Mouse (Mus musculus) kidney, adult 8-10 months (tissue): ENCODE measurements around the gene Dctn3.
"Not testable (repeated sequence)": the region's sequence is repeated elsewhere in the genome, so short reads cannot be mapped to it uniquely, and the experiment has no call there.

Experiments used
- DNase-seq, 2 experiments: peaks; one replicate each; pipeline ENCODE4 v3.0.0; 2022

Gene Dctn3

DNA sequence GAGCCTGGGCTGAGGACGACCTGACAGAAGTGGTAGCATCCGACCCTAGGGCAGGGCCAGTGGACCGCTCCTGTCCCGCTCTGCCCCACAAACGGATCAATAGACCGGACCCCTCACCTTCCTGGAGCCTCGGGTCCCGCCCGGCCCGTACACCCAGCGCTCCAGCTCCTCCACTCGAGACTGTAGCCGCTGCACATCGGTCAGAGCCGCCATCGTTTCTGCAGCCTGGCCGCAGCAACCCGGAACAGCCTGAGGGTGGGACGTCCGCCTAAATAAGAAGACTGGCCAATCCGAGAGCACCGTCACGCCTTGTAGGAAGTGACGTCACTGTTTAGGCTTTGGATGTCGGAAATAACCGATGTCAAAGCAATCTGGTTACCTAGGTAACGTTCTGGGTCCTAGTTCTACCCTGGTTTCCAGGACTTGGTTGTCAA is at the start of gene Dctn3:
TSS of gene Dctn3 (minus strand) at position 253 of the 434 bp plus-strand sequence.
- peak; percentile 94 to 96 for DNase-seq

DNA sequence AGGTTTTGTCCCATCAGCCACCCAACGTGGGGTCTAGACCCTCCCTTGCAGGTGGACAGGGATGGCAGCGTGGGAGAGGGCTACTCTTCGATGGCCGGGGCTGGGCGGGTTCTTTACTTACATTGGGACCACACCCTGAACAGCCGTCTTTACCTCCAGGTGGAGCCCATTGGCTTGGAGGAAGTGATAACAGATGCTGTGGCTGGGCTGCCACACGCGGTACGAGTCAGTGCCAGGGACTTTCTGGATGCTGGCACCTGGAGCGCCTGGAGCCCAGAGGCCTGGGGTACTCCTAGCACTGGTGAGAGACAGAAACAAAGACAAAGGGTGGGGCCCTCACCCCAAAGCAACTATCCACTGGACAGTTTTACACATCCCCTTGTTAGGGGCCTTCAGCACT is 44.3 kb upstream of the Dctn3 start:
- DNase-seq = not testable (repeated sequence)

DNA sequence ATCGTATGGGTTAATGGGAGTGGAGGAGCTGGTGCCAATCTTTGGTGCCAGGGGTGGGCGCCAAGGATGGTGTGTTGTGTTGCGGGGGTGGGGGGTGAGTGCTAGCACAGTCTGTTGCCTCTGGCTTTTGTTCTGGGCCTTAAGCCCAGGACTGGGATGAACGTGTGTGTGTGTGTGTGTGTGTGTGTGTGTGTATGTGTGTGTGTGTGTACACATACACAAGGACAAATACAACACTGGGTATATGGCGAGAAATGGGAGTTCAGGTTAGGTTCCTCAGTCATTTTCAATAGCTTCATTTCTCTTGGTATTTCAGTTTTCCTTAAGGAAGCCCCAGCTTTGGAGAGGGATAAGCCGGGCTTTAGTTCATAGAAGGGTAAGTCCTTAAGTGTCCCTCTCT is 40.2 kb upstream of the Dctn3 start:
- not testable (repeated sequence) for DNase-seq

DNA sequence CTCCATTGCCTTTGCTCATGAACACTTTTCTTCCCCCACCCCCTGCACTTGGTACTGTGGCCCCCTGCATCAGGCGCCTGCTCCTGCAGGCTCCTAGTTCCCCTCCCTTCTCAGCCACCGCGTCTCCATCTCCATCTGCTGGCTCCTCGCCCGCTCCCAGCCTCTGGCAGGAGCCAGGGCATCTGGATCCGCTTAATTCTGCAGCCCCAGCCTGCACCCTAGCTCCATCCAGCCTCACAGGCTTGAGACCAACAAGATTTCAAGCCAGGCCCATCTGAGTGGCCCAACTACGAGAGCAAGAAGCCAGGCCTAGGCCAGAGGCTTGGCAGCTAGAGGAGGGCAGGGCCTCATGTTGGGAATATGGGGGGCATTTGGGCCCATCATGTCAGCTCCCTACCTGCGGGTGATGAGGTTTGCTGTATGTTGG is 39.7 kb upstream of the Dctn3 start:
- not testable (repeated sequence) for DNase-seq

DNA sequence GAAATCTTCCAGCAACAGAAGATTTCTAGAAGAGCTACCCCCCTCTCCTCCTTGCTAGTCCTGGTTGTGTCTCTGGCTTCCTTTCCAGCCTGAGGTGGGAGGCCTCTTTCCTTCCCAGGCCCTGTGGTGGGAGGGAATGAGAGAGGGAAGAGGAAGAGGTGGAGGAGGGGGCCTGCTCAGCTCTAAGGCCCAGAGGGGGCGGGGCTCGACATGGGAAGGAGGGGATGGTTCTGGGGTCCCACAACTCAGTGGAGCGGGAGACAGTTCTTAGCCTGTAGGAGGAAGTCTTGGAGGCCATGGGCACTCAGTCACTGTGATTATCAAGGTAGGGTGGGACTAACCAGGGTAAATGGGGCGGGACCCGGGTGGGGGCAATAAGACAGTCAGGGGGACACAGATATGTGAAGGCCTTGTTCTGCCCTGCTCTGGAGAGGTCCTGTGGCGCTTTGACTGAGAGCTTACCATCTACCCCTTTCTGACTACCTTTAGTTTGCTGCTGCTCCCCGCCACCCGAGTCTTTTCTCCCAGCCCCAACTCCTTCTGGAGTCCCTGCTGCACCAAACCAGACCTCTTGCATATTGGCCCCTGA is 39.2 kb upstream of the Dctn3 start:
- no peak for DNase-seq

DNA sequence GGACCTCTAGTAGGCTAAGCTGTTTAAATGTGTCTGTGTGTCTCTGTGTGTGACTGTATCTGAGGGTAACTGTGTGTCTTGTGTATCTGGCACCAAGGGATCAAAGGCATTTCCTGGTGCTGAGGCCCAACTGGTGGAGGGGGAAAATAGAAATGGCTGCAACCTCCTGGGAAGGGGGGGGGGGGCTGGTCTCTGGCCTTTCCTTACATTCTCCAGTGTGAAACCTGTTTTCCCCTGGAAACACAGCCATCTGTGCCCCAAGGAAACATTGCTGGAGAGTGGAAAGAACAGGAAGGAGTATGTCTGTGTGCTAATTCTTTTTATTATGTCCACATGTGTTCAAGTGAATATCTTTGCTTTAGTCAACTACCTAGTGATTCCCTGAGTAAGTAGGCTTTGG is 38.7 kb upstream of the Dctn3 start:
- no peak for DNase-seq

DNA sequence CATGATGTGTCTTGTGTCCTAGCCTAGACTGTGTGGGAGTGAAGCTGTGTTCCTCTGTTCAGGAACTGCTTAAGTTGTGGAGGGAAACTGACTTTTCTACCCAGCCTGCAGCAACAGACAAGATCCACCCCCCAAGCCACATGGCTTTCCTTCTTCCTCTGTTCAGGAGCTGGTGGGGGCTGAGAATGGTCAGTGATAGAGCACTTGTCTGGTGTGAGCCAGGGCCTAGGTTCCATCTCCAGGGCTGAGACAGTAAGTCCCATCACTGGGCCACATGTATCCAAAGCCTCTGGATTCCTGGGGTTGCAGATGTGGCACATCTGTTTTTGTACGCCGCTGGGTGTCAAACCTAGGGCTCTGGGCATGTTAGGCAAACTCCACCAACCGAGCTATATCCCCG is 37.9 kb upstream of the Dctn3 start:
- DNase-seq = no peak

DNA sequence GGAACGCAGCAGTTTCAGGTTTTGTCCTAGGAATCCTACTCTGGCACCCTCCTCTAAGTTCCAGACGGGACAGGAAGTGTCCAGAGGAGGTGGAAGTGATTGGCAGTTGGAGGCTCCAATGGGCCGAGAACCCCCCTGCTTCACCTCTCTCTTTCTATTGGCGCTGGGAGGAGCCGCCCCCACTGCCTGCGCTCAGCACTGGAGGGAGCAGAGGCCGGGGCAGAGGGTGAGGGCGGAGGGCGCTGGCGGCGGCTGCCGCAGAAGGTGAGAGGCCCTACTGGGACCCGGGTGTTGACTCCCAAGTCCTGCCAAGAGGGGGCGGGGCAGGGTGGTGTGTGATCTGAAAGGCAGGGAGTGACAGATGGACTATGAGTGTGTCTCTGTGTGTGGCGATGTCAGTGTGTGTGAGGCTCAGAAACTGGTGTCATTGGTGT is 37.3 kb upstream of the Dctn3 start:
- peak; percentile 97 to 98 for DNase-seq

DNA sequence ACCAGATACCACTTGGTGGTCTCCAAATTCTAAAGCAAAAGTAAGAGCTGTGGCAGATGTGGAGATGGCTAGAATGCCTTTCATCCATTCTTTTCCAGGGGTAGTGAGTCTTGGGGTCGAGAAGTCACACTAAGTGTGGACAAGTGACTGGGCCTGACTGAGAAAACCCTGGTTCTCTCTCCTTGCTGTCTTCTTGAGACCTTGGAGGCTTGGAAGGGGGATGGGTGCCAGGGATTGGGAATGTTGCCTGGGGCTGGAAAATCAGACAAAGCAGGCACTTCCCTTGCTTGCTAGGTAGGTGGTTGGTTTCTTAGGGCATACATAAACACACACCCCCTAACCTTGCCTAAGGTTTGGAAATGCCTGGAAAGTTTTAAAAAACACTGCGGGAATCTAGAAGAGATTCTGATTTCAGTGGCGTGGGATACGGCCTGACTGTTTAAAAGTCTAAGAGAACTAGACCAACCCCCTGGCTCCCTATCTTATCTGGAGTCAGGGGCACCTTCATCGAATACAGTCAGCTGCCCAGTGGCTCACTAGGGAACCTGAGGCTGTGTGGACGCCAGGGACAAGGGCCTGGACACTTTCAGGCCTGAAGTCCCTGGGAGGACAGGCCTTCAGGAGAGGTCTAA is 36.8 kb upstream of the Dctn3 start:
- DNase-seq = peak in 1 of 2 experiments; percentile 48

DNA sequence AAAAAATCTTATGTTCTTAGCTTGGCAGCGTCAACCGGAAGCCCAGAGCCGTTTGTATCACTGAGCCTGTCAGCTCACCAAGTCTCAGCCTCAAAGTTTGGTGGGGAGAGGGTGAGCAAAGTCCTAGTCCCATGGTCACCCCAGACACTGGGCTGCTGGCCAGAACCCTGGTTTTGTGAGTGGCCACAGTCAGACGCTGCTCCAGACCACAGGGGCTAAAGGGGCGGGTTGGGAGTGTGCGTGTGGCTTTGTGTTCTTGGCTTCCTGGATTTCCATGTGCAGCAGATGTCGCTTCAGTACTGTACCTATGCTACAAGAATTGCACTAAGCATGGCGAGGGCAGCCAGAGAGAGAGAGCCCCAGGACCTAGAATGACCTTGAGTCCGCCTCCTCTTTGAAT is 36.2 kb upstream of the Dctn3 start:
- DNase-seq = peak; percentile 85

DNA sequence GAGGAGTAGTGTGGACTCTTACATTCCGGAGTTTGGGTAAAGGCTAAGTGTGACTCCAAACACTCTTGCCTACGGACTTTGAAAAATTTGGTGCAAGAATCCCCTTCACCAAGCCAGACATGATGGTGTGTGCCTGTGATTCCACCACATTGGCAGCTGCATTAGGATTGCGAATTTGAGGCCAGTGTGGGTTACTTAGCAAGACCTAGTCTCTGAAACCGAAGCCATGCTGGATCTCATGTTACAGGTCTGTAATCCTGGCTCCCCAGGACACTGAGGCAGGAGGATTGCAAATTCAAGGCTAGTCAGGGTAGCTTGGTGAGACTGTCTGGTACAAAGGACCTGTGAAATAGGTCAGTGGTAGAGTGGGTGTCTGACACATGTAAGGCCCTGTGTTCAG is 35.7 kb upstream of the Dctn3 start:
- no peak for DNase-seq

DNA sequence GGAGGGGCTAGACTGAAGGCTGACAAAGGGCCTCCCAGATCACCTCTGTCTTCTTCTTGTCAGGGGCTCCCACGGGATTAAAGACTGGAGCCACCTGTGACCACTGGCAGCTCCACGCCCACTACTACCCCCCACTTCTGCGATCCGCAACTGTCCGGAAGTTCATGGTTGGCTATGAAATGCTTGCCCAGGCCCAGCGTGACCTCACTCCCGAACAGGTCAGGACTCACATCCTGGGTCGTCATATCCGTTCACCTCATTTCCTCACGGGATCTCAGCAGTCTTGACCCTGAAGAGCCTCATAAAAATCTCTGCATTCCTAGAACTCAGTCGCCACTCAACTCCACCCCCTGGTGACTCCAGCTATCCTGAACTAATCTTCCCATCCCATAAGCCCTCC is 35.1 kb upstream of the Dctn3 start:
- DNase-seq = peak; percentile 65 to 72

DNA sequence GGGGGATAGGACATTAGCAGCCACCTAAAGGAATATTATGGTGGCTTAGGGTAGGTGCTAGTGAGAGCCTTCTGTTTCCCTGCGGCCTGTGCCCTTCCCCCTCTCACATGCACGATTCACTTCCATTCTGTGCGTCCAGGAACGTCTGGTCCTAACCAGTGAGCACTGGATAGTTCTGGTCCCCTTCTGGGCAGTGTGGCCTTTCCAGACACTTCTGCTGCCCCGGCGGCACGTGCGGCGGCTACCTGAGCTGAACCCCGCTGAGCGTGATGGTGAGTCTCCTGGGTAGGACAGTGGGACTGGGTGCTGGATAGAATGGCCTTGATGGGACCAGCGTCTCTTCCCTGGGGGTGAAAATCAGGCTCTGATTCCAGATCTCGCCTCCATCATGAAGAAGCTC is 34.4 kb upstream of the Dctn3 start:
- DNase-seq = peak; percentile 57 to 58

DNA sequence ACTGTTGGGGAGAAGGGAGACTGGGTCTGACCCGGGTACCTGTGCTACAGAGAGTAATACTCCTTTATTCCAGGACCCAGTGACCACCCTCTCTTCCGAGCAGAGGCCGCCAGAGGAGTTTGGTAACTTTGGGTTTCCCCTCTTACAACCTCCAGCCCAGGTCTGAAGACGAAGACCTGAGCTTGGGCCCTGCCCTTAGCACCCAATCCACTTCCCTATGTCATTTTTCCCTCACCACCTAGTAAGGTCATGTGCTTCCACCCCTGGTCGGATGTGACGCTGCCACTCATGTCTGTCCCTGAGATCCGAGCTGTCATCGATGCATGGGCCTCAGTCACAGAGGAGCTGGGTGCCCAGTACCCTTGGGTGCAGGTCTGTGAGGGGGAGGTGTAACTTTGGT is 33.5 kb upstream of the Dctn3 start:
- peak in 1 of 2 experiments; percentile 25 for DNase-seq

DNA sequence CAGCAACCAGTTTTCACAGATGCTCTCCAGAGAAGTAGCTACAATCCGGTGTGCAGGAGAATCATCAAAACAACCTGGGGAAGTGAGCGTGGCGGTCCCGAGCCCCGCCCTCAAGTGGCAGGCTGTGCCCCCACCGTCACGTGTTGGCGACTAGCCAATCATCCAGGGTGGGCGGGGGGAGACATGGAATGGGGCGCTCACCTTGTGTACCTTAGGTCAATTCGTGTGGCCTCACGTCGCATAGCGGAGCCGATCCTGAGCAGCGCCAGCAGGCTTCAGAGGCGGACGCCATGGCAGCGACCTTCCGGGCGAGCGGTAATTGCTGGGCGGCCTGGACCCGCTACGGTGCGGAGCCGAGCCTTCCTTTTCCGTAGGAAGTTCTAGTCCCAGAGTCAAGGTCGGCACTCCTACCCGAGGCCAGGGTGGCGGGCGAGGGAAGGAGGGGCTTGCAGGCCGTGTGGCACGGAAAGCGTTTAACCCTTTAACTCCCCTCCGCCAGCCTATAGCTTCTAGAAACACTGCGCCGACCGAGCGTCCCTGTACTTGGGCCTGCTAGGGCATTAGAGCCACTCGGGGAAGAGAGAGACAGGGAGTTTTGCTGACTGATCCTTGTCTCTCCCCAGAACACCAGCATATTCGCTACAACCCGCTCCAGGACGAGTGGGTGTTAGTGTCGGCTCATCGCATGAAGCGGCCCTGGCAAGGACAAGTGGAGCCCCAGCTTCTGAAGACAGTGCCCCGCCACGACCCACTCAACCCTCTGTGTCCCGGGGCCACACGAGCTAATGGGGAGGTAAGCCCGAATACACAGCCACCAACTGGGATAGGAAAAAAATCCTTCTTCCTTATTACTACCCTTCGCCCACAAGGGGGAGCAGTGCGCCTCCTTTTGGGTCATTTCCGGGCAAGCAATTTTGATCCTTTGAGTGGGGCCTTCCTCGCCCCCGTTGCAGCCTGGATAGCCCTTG is 32.7 kb upstream of the Dctn3 start, which contains the start of gene Sigmar1:
TSS of gene Sigmar1 (minus strand) at position 820 of the 968 bp plus-strand sequence.
- peak; percentile 89 to 92 for DNase-seq

DNA sequence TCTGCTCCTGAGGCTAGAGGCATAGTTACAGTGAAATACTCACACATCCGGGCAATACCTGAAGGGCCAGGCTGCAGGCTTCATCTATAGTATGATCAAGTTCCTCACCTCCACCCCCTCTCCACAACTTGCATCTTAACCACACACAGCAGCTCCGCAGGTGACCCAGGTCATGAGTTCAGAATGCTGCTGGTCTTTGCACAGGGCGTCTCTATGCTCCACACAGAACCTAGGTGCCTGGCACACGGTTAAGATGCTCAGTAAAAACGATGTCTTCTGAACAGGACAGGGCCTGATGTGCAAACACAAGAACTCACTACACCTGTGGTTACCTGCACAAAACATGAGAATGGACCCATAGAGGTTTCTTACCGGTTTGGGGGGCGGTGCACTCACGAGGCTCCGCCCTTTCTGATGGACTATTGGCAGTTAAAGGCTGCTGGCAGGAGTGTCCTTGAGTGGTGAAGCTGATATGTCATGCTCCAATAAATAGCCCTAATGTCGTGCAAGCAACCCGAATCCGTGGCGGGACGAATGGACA is 31.9 kb upstream of the Dctn3 start, which contains the start of gene Galt:
TSS of gene Galt (plus strand) at position 432 of the 541 bp plus-strand sequence.
- DNase-seq = peak in 1 of 2 experiments; percentile 80

DNA sequence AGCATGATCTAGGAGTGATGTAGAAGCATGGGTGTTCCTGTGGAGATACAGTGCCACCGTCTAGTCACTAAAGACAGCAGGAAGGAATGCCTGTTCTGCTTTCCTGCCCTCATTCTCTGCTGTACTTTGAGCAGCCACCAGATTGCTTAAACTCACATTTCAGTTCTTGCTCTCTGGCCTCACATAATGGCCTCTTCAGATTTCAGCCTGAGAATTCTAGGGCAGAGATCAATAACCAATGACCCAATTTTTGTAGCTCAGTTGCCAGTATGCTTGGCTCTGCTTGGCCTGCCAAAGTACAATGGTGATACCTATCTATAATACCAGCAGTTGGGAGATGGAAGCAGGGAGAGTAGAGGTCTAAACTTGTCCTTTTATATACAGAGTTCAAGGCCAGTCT is 22.1 kb upstream of the Dctn3 start:
- no peak for DNase-seq

DNA sequence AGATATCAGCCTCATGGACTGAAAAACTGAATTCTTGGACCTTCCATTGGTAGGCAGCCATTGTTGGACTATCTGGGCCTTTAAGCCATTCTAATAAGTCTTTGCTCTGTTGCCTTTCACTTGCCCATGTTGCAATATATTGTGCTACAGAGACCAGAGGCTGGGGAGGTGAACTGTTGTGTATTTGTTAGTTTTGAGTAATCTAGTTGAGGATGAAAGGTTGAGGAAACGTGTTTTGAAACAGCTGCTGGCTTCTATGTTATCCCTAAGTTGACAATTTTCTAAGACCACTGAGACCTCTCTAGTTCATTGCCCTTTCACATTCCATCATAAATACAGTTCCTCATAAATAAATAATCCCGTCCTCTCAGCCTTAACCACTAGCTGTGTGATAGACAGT is 21.2 kb upstream of the Dctn3 start:
- DNase-seq = no peak

DNA sequence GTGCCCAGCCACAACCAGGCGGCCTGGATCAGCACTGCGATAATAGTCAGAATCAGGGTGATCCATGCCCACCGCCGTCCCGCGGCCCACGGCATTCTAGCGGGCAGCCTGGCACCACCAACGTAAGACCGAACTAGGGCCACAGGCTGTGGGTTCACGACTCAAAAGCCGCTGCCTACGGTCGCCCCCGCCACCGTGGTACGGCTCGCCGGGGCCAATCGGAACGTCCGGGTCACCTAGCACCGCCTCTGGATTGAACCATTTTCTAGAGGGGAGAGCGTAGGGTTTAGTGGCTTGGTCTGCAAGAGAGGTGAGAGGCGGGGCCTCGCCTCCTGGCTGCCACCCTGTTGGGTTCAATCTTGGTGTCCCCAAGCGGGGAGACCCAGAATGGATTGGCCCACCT is 18.2 kb upstream of the Dctn3 start:
- DNase-seq = peak; percentile 96

DNA sequence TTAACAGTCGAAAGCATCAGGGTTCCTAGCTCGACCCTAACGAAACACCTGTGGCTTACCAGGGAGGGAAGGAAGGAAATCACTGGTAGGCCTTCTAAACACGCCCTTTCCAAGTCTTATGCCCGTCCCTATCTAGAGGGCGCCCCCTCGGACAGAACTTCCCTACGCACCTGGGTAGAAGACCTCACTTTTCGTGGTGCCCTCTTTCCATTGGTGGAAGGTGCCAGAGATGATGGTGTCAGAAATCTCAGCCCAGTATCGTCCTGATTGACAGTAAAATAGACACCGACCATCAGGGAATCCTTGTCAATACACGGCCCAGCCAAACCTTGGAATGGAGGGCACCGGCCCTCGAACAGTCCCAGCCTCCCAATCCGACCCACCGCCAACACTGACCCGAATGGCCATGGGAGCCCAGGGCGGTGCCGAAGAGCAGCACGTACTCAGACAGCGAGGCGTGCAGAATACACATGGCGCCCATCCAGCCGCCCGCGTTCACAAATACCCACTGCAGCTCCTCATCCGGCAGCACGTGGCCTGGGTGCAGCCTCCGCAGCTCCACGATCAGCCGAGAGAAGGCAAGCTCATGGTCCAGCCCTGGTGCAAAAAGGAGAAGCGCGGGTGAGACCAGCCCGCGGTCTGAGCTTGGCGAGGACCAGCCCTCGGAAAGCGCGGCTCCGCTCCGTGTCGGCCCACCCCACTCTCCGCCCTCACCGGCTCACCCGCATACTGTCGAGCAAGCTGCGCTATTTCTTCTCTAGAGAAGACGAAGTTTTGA is 17.6 kb upstream of the Dctn3 start:
- DNase-seq = peak in 1 of 2 experiments; percentile 53

DNA sequence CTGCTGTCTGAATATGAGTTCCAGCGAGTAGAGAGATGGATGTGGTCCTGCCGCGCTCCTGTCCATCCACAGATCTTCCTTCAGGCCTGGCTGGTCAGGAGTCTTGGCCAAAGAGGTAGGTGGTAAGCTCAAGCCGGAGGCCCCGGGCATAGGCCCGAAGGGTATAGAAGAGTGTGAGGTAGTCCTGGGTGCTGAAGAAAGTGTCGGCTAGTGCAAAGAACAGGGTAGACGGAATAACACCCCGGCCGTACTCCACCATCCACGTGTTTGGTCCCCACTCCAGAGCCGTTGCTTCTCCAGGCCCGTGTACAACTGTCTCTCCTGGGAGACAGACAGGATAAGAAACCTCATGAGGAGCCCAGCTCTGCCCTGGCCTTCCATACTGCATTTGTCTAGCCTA is 16.3 kb upstream of the Dctn3 start:
- no peak for DNase-seq

DNA sequence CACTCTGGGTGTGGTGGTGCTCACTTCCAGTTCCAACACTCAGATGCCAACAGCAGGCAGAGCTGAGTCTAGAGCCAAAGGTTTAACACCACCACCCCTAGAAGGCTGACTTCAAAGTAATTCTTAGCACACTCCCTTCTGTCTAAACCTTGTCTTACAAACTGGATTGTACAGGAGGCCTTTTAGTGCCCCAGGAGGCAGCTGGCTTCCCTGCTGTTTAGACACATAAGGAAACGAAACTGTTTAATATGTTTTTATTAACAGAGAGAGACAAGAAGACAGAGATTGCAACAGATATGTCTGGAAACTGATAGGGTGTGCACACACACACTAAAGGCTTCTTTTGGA is 15.3 kb upstream of the Dctn3 start:
- DNase-seq = no peak
